Mouse (Mus musculus) limb, embryonic 12.5 days (tissue): ENCODE measurements around the gene Fer. TPM values are rescaled to one million over a fixed set of nuclear protein-coding genes. Genes with fewer than 3 reads are reported as not detected.
A peak's percentile ranks its signal among the peaks of the same experiment; 100 is the strongest.

ENCODE experiments used
- ATAC-seq: fragments of 200-750 bp; cut with Nextera tagmentation; 2 replicates; pipeline ENCODE4 v1.8.0; 2017; ENCODE audit warnings: low read depth, moderate TSS enrichment; ENCODE audit not compliant: insufficient number of reproducible peaks, insufficient read depth, low FRiP score, low TSS enrichment
- H3K27ac ChIP-seq: fragments of 300-500 bp; sonication (generic); 2 replicates; pipeline ENCODE4 v1.5.1; 2016; ENCODE audit warnings: mild to moderate bottlenecking, moderate library complexity
- H3K27me3 ChIP-seq: fragments of 300-500 bp; sonication (generic); 2 replicates; pipeline ENCODE4 v1.6.1; 2016; ENCODE audit warnings: mild to moderate bottlenecking, moderate library complexity
- H3K36me3 ChIP-seq: fragments of 300-500 bp; sonication (generic); 2 replicates; pipeline ENCODE4 v1.6.1; 2016; ENCODE audit warnings: mild to moderate bottlenecking, moderate library complexity
- H3K4me1 ChIP-seq: fragments of 300-500 bp; sonication (generic); replicated peaks from 2 replicates; pipeline ENCODE4 v1.6.1; 2016
- H3K4me2 ChIP-seq: fragments of 300-500 bp; sonication (generic); 2 replicates; pipeline ENCODE4 v1.6.1; 2016; ENCODE audit warnings: mild to moderate bottlenecking, moderate library complexity
- H3K4me3 ChIP-seq: fragments of 300-500 bp; sonication (generic); replicated peaks from 2 replicates; pipeline ENCODE4 v1.5.1; 2016; ENCODE audit warnings: mild to moderate bottlenecking
- H3K9ac ChIP-seq: fragments of 300-500 bp; sonication (generic); replicated peaks from 2 replicates; pipeline ENCODE4 v1.6.1; 2016; ENCODE audit warnings: mild to moderate bottlenecking, moderate library complexity
- H3K9me3 ChIP-seq: fragments of 300-500 bp; sonication (generic); 2 replicates; pipeline ENCODE4 v1.6.1; 2016; ENCODE audit warnings: mild to moderate bottlenecking, moderate library complexity
- whole genome bisulfite sequencing: fragments of 180-500 bp; shearing (Covaris S2); methylation state at CpG from one replicate; pipeline ENCODE4 v1.1.7; 2016; 5-methylcytosine and 5-hydroxymethylcytosine counted together
- polyA plus RNA-seq: library from polyadenylated mRNA; unstranded; fragments of >200 nt; fragmentation: Nextera tagmentation; extraction: Ambion mirVana; gene quantifications from 2 replicates; pipeline ENCODE4 v1.2.1, GENCODE M21; 2016

Fer gene
- 27.0 and 27.5 TPM in 2 replicates for polyA plus RNA-seq

DNA sequence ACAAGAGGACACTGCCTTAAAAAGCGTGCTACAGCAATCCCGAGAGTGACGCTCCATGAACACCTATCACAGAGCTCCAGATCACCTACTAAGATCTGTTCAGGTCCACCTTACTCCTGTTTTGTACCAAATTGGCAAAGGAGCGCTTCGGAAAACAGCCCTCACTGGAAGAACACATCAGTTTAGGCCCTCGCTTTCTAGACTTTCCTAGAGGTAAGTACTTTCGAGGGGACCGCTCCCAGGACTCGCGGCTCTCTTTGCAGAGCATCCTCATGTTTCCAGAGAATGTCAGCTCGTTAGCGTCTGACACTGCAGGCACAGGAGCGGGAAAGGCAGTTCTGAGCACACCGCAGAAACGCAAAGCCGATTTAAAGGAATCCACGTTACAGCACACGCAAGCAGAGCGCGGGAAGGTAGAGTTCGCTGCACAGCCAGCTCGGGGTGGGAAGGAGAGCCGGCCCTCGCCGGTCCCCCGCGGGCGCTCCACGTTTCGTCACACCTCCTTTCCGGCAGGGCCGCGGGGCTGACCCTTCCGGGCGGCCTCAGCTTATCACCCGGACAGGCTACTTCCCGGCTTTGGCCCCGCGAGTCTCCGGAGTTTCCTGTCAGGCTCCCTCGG is at the start of gene Fer:
Gene Fer, plus strand, starts transcription at position 51 of the 619 bp plus-strand sequence.
- 1% methylated on average over 41 of the region's 41 CpGs for WGBS
- peak within 1 kb of the TSS; percentile 84 for H3K4me2 ChIP-seq
- peaks cover 4% of the 10 kb centered on the region for H3K4me1 ChIP-seq
- H3K36me3 ChIP-seq, result no peaks in the 10 kb centered on the region
- H3K27ac ChIP-seq, result peak within 1 kb of the TSS; percentile 70
- no peaks in the 10 kb centered on the region for H3K9me3 ChIP-seq
- H3K27me3 ChIP-seq, result no peaks in the 10 kb centered on the region
- ATAC-seq, result peak; percentile 32; the same call in 1 of the 2 replicates
- H3K4me3 ChIP-seq, result peak within 1 kb of the TSS; percentile 86
- peak within 1 kb of the TSS; percentile 84 for H3K9ac ChIP-seq

DNA sequence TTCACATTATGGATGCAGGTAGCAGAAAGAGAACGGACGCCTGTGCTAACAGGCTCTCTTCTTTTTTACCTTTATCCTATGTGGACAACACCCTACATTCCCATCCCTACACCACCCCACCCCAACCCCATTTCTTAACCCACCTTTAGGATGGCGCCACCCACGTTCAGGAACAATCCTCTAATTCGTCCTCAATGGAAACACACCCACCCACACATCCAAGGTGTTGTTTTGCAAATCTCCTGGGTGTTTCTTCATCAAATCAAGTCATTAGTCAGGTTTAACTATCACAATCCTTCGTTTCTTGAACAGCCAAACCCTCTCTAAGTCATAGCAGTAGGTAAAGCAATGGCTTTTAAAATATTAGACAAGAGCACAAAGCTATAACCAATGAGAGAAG is 49.3 kb upstream of the Fer start:
- WGBS, result 85% methylated on average over 6 of the region's 6 CpGs
- ATAC-seq, result no peak
- H3K36me3 ChIP-seq, result no peaks in the 10 kb centered on the region
- H3K4me2 ChIP-seq, result no peak overlapping the region
- no peak overlapping the region for H3K27ac ChIP-seq
- no peak overlapping the region for H3K9ac ChIP-seq
- no peaks in the 10 kb centered on the region for H3K27me3 ChIP-seq
- no peaks in the 10 kb centered on the region for H3K9me3 ChIP-seq
- H3K4me1 ChIP-seq, result no peaks in the 10 kb centered on the region
- no peak overlapping the region for H3K4me3 ChIP-seq

DNA sequence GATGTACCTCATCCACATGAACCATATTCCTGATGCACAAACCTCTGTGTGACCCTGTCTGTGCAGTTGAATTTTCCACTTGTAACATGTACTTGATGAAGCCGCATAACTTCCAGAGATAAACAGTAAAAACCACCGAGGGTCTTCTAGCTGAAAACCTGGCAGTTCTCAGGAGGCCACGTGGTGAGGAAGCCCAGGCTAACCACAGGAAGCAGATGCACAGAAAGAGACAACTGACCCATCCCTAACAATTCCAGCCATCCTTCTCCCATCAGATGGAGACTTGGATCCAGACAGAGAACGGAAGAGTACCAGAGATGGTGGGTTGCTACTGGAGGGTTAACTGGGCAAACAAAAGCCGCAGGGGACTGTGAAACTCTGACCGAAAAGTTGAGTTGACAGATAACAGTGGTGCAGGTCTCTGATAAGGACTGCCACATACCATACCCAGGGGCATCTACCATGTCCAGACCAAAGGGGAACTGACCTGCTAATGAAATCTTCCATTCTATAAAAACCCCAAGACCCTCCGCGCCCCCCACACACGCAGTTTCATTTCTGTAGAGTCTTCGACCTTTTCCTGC is 44.3 kb upstream of the Fer start:
- H3K27ac ChIP-seq, result no peak overlapping the region
- 86% methylated on average over 10 of the region's 10 CpGs for WGBS
- H3K27me3 ChIP-seq, result no peaks in the 10 kb centered on the region
- no peak overlapping the region for H3K9ac ChIP-seq
- H3K4me1 ChIP-seq, result no peaks in the 10 kb centered on the region
- no peak overlapping the region for H3K4me2 ChIP-seq
- no peak for ATAC-seq
- H3K36me3 ChIP-seq, result no peaks in the 10 kb centered on the region
- H3K4me3 ChIP-seq, result no peak overlapping the region
- no peaks in the 10 kb centered on the region for H3K9me3 ChIP-seq

DNA sequence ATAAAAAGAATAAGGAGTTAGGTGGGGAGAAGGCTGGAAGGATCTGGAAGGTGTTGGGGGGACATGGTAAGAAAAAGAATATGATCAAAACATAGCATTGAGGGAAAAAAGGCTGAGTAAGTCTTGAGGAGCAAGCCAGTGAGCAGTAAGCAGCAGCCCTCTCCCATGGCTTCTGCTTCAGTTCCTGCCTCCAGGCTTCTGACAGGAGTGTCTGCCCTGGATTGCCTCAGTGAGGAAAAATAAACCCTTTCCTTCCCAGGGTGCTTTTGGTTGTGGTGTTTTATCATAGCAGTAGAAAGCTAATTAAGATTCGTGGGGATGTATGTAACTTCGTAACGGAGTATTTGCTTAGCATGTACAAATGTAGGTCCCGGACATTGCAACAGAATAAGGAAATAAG is 38.7 kb upstream of the Fer start:
- H3K4me2 ChIP-seq, result no peak overlapping the region
- no peak overlapping the region for H3K4me3 ChIP-seq
- WGBS, result 92% methylated on average over 4 of the region's 4 CpGs
- no peaks in the 10 kb centered on the region for H3K4me1 ChIP-seq
- no peak overlapping the region for H3K9ac ChIP-seq
- no peak for ATAC-seq
- H3K27me3 ChIP-seq, result no peaks in the 10 kb centered on the region
- no peak overlapping the region for H3K27ac ChIP-seq
- H3K36me3 ChIP-seq, result no peaks in the 10 kb centered on the region
- H3K9me3 ChIP-seq, result no peaks in the 10 kb centered on the region

DNA sequence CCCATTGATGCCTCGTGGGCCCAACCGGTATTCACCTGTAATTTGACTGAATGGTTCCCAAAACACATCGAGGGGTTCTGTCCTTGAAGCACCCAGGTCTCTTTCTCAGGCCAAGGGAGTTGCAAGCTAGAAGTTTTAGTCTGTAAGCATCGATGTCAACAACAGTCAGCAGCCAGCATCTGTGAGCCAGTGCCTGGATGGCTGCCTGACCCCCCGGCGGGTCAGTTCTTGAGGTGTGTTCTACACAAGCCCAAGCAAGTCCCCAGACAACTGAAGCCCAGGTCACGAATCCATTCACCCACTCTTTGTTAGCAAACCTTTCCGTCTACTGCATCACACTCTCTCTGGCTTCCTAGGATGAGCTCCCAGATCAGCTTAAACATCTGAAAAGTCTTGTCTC is 36.7 kb upstream of the Fer start:
- Histone ChIP-seq H3K27me3 (no peaks in the 10 kb centered on the region), H3K9me3 (no peaks in the 10 kb centered on the region), H3K9ac (no peak overlapping the region), H3K36me3 (no peaks in the 10 kb centered on the region), H3K4me3 (no peak overlapping the region), H3K27ac (no peak overlapping the region), H3K4me1 (no peaks in the 10 kb centered on the region), H3K4me2 (no peak overlapping the region)
- ATAC-seq, result no peak
- 83% methylated on average over 8 of the region's 8 CpGs for WGBS

DNA sequence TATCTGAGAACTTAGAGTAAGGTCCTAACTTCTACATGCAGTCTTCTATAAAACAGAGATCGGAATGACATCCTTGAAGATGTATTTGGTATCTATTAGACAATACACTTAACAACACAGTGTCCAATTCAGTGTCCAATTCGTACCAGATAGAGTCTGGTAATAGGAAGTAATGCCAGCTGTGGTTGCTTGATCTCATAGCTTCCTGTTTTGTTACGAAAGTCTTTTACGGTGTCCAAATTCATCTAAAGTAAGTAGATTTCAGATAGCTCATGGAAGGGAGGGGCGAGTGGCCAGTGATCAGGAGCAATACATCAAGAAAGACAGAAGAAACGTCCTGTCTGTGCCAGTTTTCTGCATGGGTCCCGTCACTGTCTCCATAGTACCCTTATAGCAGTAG is 36.1 kb upstream of the Fer start:
- Histone ChIP-seq H3K27me3 (no peaks in the 10 kb centered on the region), H3K4me3 (no peak overlapping the region), H3K27ac (no peak overlapping the region), H3K9me3 (no peaks in the 10 kb centered on the region), H3K4me2 (no peak overlapping the region), H3K9ac (no peak overlapping the region), H3K36me3 (no peaks in the 10 kb centered on the region), H3K4me1 (no peaks in the 10 kb centered on the region)
- 83% methylated on average over 7 of the region's 7 CpGs for WGBS
- no peak for ATAC-seq

DNA sequence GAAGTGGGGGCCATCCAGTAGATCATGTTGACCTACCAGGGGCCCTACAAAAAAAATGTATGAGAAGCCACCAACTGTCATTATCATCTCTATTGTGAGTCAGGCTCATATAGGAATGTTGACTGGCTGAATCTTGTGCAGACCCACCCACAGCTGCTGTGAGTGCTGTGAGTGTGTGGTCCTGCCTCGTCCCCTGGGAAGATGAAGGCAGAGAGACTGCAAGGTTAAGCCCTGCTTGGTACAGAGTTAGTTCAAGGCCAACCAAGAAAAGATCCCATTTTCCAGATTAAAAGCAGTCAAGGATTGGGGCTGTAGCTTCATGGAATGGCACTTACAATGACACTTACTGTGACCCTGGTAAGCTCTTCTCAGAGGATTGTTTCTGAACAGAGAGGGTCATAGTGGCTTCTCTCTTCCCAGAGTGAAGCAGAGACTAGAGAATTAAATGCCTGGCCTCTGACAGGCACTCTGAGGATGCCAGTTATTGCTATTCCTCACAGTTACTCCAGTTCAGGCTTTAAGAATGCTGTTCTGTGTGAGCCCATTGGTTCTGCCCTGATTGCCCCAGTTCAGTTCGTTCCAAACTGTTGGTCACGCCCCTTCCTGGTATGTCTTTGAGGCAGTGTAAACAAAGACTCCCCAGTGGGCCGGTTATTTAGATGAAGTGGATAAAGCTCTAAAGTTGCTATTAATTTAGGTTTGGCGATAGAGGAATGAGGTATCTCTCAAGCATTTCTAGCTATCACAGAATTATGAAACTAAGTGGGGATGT is 34.1 kb upstream of the Fer start:
- H3K27me3 ChIP-seq, result no peaks in the 10 kb centered on the region
- no peak overlapping the region for H3K4me3 ChIP-seq
- H3K9me3 ChIP-seq, result no peaks in the 10 kb centered on the region
- 70% methylated on average over 5 of the region's 5 CpGs for WGBS
- no peaks in the 10 kb centered on the region for H3K4me1 ChIP-seq
- no peak for ATAC-seq
- no peak overlapping the region for H3K27ac ChIP-seq
- H3K4me2 ChIP-seq, result no peak overlapping the region
- no peak overlapping the region for H3K9ac ChIP-seq
- no peaks in the 10 kb centered on the region for H3K36me3 ChIP-seq

DNA sequence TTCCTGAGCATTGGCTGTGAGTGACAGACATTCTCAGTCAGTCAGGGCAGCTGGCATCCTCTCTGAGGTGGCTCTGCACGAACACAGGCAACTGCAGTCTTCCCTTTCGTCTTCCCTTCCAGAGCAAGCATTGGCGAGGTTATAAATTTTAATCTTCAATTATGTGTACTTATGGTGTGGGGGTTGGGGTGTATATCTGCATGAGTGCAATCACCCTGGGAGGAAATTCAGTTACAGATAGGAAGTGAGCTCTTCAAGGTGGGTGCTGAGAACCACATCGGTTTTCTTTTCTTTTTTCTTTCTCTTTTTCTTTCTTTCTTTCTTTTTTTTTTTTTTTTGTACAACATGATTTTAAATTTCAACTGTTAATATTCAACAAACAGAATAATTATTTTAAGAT is 31.3 kb upstream of the Fer start:
- no peaks in the 10 kb centered on the region for H3K9me3 ChIP-seq
- H3K4me3 ChIP-seq, result no peak overlapping the region
- no peak overlapping the region for H3K9ac ChIP-seq
- no peaks in the 10 kb centered on the region for H3K36me3 ChIP-seq
- ATAC-seq, result no peak
- H3K4me1 ChIP-seq, result no peaks in the 10 kb centered on the region
- H3K4me2 ChIP-seq, result no peak overlapping the region
- H3K27me3 ChIP-seq, result no peaks in the 10 kb centered on the region
- WGBS, result 74% methylated on average over 4 of the region's 4 CpGs
- H3K27ac ChIP-seq, result no peak overlapping the region

DNA sequence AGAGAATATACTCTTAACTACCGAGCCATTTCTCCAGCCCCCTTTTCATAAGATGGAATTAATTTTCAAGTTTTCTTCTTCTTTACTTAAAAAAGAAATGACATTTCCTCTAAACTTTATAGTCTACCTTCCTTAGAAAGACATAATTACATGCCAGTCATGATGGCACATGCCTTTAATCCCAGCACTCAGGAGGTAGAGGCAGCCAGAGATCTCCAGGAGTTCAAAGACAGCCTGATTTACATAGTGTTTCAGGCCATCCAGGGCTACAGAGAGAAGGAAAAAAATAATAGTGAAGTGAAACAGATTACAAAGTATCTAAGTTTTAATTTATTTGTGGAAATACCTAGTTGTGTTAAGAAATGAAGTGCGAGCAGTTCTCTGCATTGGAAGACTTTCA is 26.6 kb upstream of the Fer start:
- Histone ChIP-seq H3K9ac (no peak overlapping the region), H3K4me2 (no peak overlapping the region), H3K9me3 (0 out of 2 replicates have a peak, but pooled peaks cover 3% of the 10 kb centered on the region), H3K27me3 (no peaks in the 10 kb centered on the region), H3K4me1 (no peaks in the 10 kb centered on the region), H3K36me3 (no peaks in the 10 kb centered on the region), H3K4me3 (no peak overlapping the region), H3K27ac (no peak overlapping the region)
- whole genome bisulfite sequencing, result 87% methylated on average over 2 of the region's 2 CpGs
- ATAC-seq, result no peak

DNA sequence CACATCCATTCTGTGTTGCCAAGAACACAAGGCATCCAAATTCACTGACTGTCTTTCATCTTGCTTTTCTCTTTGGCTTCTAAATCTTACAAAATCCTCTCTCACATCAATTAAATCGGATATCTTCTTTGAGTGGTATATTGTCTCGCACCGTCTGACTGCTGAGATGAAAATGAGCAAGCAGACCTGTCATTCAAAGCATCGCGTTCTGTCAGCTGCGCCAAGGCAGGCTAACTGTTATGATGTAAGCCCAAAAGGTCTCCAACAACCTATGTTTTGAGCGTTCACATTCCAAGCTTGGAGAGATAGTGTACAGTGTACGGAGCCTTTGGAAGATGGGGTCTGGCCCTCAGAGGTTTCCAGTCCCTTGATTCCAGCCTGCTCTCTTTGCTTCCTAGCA is 26.2 kb upstream of the Fer start:
- WGBS, result 92% methylated on average over 8 of the region's 8 CpGs
- no peak overlapping the region for H3K27ac ChIP-seq
- ATAC-seq, result no peak
- no peaks in the 10 kb centered on the region for H3K4me1 ChIP-seq
- H3K4me2 ChIP-seq, result no peak overlapping the region
- no peak overlapping the region for H3K4me3 ChIP-seq
- H3K27me3 ChIP-seq, result no peaks in the 10 kb centered on the region
- no peak overlapping the region for H3K9ac ChIP-seq
- H3K36me3 ChIP-seq, result no peaks in the 10 kb centered on the region
- 0 out of 2 replicates have a peak, but pooled peaks cover 3% of the 10 kb centered on the region for H3K9me3 ChIP-seq

DNA sequence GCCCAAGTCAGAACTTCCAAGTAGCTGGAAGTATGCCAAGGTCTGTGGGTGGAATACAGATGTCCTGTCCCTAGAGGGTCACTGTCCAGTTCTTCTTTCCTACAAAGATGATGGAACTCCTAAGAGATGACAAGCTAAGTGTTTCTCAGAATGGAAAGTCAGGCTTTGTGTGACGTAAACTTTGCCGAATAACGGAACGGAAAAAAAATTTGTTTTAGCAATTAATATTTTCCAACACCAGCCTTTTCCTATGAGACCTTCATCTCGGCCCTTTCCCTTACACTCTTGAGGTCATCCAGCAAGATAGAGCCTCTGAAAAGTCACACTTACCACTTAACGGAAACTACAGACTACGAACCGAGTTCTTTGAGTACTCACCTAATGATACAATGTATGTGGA is 24.7 kb upstream of the Fer start:
- no peak for ATAC-seq
- Histone ChIP-seq H3K27me3 (no peaks in the 10 kb centered on the region), H3K9me3 (0 out of 2 replicates have a peak, but pooled peaks cover 3% of the 10 kb centered on the region), H3K4me2 (no peak overlapping the region), H3K36me3 (no peaks in the 10 kb centered on the region), H3K4me1 (no peaks in the 10 kb centered on the region), H3K9ac (no peak overlapping the region), H3K4me3 (no peak overlapping the region), H3K27ac (no peak overlapping the region)
- 90% methylated on average over 8 of the region's 8 CpGs for WGBS
